Mouse (Mus musculus): ENCODE data around the gene Samd13. TPM values are rescaled to one million over a fixed set of nuclear protein-coding genes. Genes with fewer than 3 reads are reported as not detected.

Gene Samd13
- polyA plus RNA-seq, 1 experiment: 0.06 TPM

- H3K36me3 ChIP-seq (ENCODE audit: control insufficient read depth, insufficient read depth): no peaks in the 10 kb centered on the region
- no peak overlapping the region for H3K4me3 ChIP-seq (ENCODE audit: insufficient read depth, poor library complexity, severe bottlenecking)
- H3K79me3 ChIP-seq (ENCODE audit: low read depth): no peaks in the 10 kb centered on the region
- H3K79me2 ChIP-seq (ENCODE audit: control insufficient read depth, insufficient read depth): no peaks in the 10 kb centered on the region
- H3ac ChIP-seq (ENCODE audit: control insufficient read depth, insufficient read length, low read depth): no peak overlapping the region
- TF ChIP-seq MAX (IDR thresholded peaks at IDR 0.05): no peak
- no peak for TF ChIP-seq MYOD1 (IDR thresholded peaks at IDR 0.05; ENCODE audit: control insufficient read depth, insufficient read length, low read depth)
- TF ChIP-seq MYOG (IDR thresholded peaks at IDR 0.05; ENCODE audit: control insufficient read depth, extremely low read depth, insufficient read length): no peak
- TF ChIP-seq CTCF (IDR thresholded peaks at IDR 0.05; ENCODE audit: control insufficient read depth, insufficient read depth, insufficient read length): no peak
- no peak for TF ChIP-seq CEBPB (IDR thresholded peaks at IDR 0.05; ENCODE audit: low read depth)
- TF ChIP-seq USF1 (IDR thresholded peaks at IDR 0.05; ENCODE audit: low read depth): no peak
- no peak for TF ChIP-seq FOSL1 (IDR thresholded peaks at IDR 0.05; ENCODE audit: insufficient read depth, low read length, poor library complexity, severe bottlenecking)
- no peaks in the 10 kb centered on the region for H3K27me3 ChIP-seq (ENCODE audit: control insufficient read depth, insufficient read depth, insufficient read length)
Measured at GRCm38 (mm10) chr3:146611261-146611660, 74.1 kb downstream of the Samd13 start.

- H3ac ChIP-seq (ENCODE audit: control insufficient read depth, insufficient read length, low read depth): no peak overlapping the region
- H3K36me3 ChIP-seq (ENCODE audit: control insufficient read depth, insufficient read depth): no peaks in the 10 kb centered on the region
- H3K4me3 ChIP-seq (ENCODE audit: insufficient read depth, poor library complexity, severe bottlenecking): no peak overlapping the region
- H3K79me3 ChIP-seq (ENCODE audit: low read depth): no peaks in the 10 kb centered on the region
- no peaks in the 10 kb centered on the region for H3K79me2 ChIP-seq (ENCODE audit: control insufficient read depth, insufficient read depth)
- TF ChIP-seq MYOD1 (IDR thresholded peaks at IDR 0.05; ENCODE audit: control insufficient read depth, insufficient read length, low read depth): no peak
- no peak for TF ChIP-seq CEBPB (IDR thresholded peaks at IDR 0.05; ENCODE audit: low read depth)
- TF ChIP-seq FOSL1 (IDR thresholded peaks at IDR 0.05; ENCODE audit: insufficient read depth, low read length, poor library complexity, severe bottlenecking): no peak
- TF ChIP-seq MAX (IDR thresholded peaks at IDR 0.05): no peak
- TF ChIP-seq CTCF (IDR thresholded peaks at IDR 0.05; ENCODE audit: control insufficient read depth, insufficient read depth, insufficient read length): no peak
- TF ChIP-seq MYOG (IDR thresholded peaks at IDR 0.05; ENCODE audit: control insufficient read depth, extremely low read depth, insufficient read length): no peak
- no peak for TF ChIP-seq USF1 (IDR thresholded peaks at IDR 0.05; ENCODE audit: low read depth)
- no peaks in the 10 kb centered on the region for H3K27me3 ChIP-seq (ENCODE audit: control insufficient read depth, insufficient read depth, insufficient read length)
Measured at GRCm38 (mm10) chr3:146610322-146610721, 75.1 kb downstream of the Samd13 start.

- TF ChIP-seq USF1 (IDR thresholded peaks at IDR 0.05; ENCODE audit: low read depth) (no peak), MYOG (IDR thresholded peaks at IDR 0.05; ENCODE audit: control insufficient read depth, extremely low read depth, insufficient read length) (no peak), CEBPB (IDR thresholded peaks at IDR 0.05; ENCODE audit: low read depth) (no peak), MAX (IDR thresholded peaks at IDR 0.05) (no peak), MYOD1 (IDR thresholded peaks at IDR 0.05; ENCODE audit: control insufficient read depth, insufficient read length, low read depth) (no peak), CTCF (IDR thresholded peaks at IDR 0.05; ENCODE audit: control insufficient read depth, insufficient read depth, insufficient read length) (no peak), FOSL1 (IDR thresholded peaks at IDR 0.05; ENCODE audit: insufficient read depth, low read length, poor library complexity, severe bottlenecking) (no peak)
- H3K27me3 ChIP-seq (ENCODE audit: control insufficient read depth, insufficient read depth, insufficient read length): no peaks in the 10 kb centered on the region
Measured at GRCm38 (mm10) chr3:146607368-146607767, 78.0 kb downstream of the Samd13 start.

GRCm38 (mm10) chr3:146604647-146605046, 80.7 kb downstream of the Samd13 start:
- Histone ChIP-seq H3ac (ENCODE audit: control insufficient read depth, insufficient read length, low read depth) (no peak overlapping the region), H3K79me2 (ENCODE audit: control insufficient read depth, insufficient read depth) (no peaks in the 10 kb centered on the region), H3K4me3 (ENCODE audit: insufficient read depth, poor library complexity, severe bottlenecking) (no peak overlapping the region), H3K27me3 (ENCODE audit: control insufficient read depth, insufficient read depth, insufficient read length) (no peaks in the 10 kb centered on the region), H3K36me3 (ENCODE audit: control insufficient read depth, insufficient read depth) (no peaks in the 10 kb centered on the region), H3K79me3 (ENCODE audit: low read depth) (no peaks in the 10 kb centered on the region)
- no peak for TF ChIP-seq CEBPB (IDR thresholded peaks at IDR 0.05; ENCODE audit: low read depth)
- no peak for TF ChIP-seq CTCF (IDR thresholded peaks at IDR 0.05; ENCODE audit: control insufficient read depth, insufficient read depth, insufficient read length)
- no peak for TF ChIP-seq FOSL1 (IDR thresholded peaks at IDR 0.05; ENCODE audit: insufficient read depth, low read length, poor library complexity, severe bottlenecking)
- TF ChIP-seq MYOG (IDR thresholded peaks at IDR 0.05; ENCODE audit: control insufficient read depth, extremely low read depth, insufficient read length): no peak
- no peak for TF ChIP-seq MAX (IDR thresholded peaks at IDR 0.05)
- no peak for TF ChIP-seq MYOD1 (IDR thresholded peaks at IDR 0.05; ENCODE audit: control insufficient read depth, insufficient read length, low read depth)

More at GRCm38 (mm10) chr3:146607368-146607767, 78.0 kb downstream of the Samd13 start:
- H3K36me3 ChIP-seq (ENCODE audit: control insufficient read depth, insufficient read depth): no peaks in the 10 kb centered on the region
- H3ac ChIP-seq (ENCODE audit: control insufficient read depth, insufficient read length, low read depth): no peak overlapping the region
- no peaks in the 10 kb centered on the region for H3K79me2 ChIP-seq (ENCODE audit: control insufficient read depth, insufficient read depth)
- H3K4me3 ChIP-seq (ENCODE audit: insufficient read depth, poor library complexity, severe bottlenecking): no peak overlapping the region
- H3K79me3 ChIP-seq (ENCODE audit: low read depth): no peaks in the 10 kb centered on the region

GRCm38 (mm10) chr3:146602531-146602930, 82.9 kb downstream of the Samd13 start:
- H3ac ChIP-seq (ENCODE audit: control insufficient read depth, insufficient read length, low read depth): no peak overlapping the region
- TF ChIP-seq USF1 (IDR thresholded peaks at IDR 0.05; ENCODE audit: low read depth) (no peak), CTCF (IDR thresholded peaks at IDR 0.05; ENCODE audit: control insufficient read depth, insufficient read depth, insufficient read length) (no peak)
- H3K79me2 ChIP-seq (ENCODE audit: control insufficient read depth, insufficient read depth): no peaks in the 10 kb centered on the region
- no peaks in the 10 kb centered on the region for H3K79me3 ChIP-seq (ENCODE audit: low read depth)
- H3K36me3 ChIP-seq (ENCODE audit: control insufficient read depth, insufficient read depth): no peaks in the 10 kb centered on the region
- H3K27me3 ChIP-seq (ENCODE audit: control insufficient read depth, insufficient read depth, insufficient read length): no peaks in the 10 kb centered on the region
- no peak overlapping the region for H3K4me3 ChIP-seq (ENCODE audit: insufficient read depth, poor library complexity, severe bottlenecking)

GRCm38 (mm10) chr3:146601205-146601604, 84.2 kb downstream of the Samd13 start:
- Histone ChIP-seq H3ac (ENCODE audit: control insufficient read depth, insufficient read length, low read depth) (no peak overlapping the region), H3K4me3 (ENCODE audit: insufficient read depth, poor library complexity, severe bottlenecking) (no peak overlapping the region), H3K36me3 (ENCODE audit: control insufficient read depth, insufficient read depth) (no peaks in the 10 kb centered on the region), H3K79me3 (ENCODE audit: low read depth) (no peaks in the 10 kb centered on the region), H3K79me2 (ENCODE audit: control insufficient read depth, insufficient read depth) (no peaks in the 10 kb centered on the region), H3K27me3 (ENCODE audit: control insufficient read depth, insufficient read depth, insufficient read length) (no peaks in the 10 kb centered on the region)
- TF ChIP-seq USF1 (IDR thresholded peaks at IDR 0.05; ENCODE audit: low read depth) (no peak), CEBPB (IDR thresholded peaks at IDR 0.05; ENCODE audit: low read depth) (no peak), MYOG (IDR thresholded peaks at IDR 0.05; ENCODE audit: control insufficient read depth, extremely low read depth, insufficient read length) (no peak), MYOD1 (IDR thresholded peaks at IDR 0.05; ENCODE audit: control insufficient read depth, insufficient read length, low read depth) (no peak), FOSL1 (IDR thresholded peaks at IDR 0.05; ENCODE audit: insufficient read depth, low read length, poor library complexity, severe bottlenecking) (no peak), MAX (IDR thresholded peaks at IDR 0.05) (no peak), CTCF (IDR thresholded peaks at IDR 0.05; ENCODE audit: control insufficient read depth, insufficient read depth, insufficient read length) (no peak)

All from C2C12 (cell line).